Mouse (Mus musculus) stomach, postnatal 0 days (tissue): ENCODE measurements at regions not wholly inside any gene's neighbourhood (a gene's known extent, or its start where the extent isn't known, plus 50 kb on each side); places are given as distances from the start of the nearest gene placed in this dataset.

Experiments used
- CTCF ChIP-seq: IDR thresholded peaks from 2 replicates; pipeline ENCODE4 v1.5.1; 2016; ENCODE audit warnings: antibody characterized with exemption, low read depth, mild to moderate bottlenecking, moderate library complexity
- EP300 ChIP-seq: optimal IDR thresholded peaks from 2 replicates; pipeline ENCODE3; 2016; ENCODE audit warnings: antibody characterized with exemption

GRCm38 (mm10) chr10:67785563-67785962, 126.9 kb downstream of the Zfp365 start:
- no peak for TF ChIP-seq CTCF
- no peak for TF ChIP-seq EP300
